Mouse (Mus musculus) Muller cell, postnatal 12 days (primary cell): Measurements from ENCODE around the gene Mroh2a.
"Not testable (repeated sequence)": the region's sequence is repeated elsewhere in the genome, so short reads cannot be mapped to it uniquely, and the experiment has no call there.

ENCODE experiments used
- DNase-seq: peaks from one replicate; pipeline ENCODE4 v3.0.0-alpha.2; 2015; ENCODE audit errors: inconsistent ontology term

Mroh2a gene

DNA sequence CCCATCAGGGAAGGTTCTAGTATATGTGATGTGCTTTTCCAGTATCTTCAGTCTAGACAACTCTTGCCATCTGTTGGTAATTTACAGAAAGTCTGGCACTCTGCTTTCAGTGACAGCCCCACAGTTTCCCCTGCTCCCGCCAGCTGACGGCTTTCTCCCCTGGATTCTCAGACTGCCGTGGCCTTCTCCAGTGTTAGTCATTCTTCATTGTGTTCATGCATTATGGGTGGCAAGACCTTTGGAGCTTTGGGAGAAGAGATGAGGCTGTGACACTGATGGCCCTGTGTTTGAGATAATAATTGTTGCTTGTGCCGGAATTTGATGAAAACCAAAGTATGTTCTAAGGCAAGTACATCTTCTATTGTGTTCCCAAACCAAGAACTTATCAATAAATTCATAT is 8.2 kb upstream of the Mroh2a start:
- no peak for DNase-seq

DNA sequence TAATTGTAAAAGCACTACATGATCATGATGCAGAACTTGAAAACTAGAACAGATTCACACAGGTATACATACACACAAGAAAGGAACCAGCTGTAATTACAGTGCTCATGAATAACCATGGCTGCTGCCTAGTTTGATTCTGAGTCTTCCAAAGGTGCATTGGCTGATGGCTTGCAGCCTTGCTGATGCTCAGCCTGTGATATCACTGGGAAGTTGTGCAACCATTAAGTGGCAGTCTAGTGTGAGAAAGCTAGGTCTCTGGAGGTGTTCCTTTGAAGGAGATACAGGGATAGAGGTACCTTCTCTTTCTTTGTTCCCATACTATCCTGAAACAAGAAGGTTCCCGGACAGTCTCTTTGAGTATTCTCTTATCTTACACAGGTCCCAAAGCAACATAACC is 7.7 kb upstream of the Mroh2a start:
- DNase-seq, result peak; percentile 19

- DNase-seq, result peak; percentile 13
Measured at GRCm38 (mm10) chr1:88220336-88220735, 6.5 kb upstream of the Mroh2a start.

DNA sequence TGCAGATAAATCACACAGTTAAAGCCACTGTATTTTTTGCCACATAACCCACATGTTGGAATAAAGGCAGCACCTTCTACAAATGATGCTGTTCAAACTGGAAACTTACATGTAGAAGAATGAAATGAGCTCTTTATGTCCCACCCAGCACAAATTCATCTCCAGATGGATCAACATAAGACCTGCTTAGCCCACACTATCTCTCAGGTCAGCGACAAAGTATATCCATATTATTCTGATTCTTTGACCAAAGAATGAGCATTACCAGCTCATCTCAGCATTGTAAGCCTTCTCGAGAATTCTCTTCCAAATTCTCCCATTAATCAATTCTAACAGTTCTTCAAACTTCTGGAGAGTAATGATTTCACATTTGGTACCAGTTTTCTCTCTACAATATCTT is 4.6 kb upstream of the Mroh2a start:
- no peak for DNase-seq

DNA sequence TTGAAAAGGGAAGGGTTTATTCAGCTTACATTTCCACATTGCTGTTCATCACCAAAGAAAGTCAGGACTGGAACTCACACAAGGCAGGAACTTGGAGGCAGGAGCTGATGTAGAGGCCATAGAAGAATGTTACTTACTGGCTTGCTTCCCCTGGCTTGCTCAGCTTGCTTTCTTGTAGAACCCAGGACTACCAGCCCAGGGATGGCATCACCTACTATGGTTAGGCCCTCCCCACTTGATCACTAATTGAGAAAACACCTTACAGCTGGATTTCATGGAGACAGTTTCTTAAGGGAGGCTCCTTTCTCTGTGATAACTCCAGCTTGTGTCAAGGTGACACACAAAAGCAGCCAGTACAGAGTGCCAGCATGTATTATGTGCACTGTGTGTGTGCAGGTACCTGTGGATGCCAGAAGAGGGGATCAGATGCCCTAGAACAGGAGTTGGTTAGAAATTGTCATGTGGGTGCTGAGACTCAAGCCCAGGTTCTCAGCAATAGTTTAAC is 3.7 kb upstream of the Mroh2a start:
- DNase-seq, result not testable (repeated sequence)

DNA sequence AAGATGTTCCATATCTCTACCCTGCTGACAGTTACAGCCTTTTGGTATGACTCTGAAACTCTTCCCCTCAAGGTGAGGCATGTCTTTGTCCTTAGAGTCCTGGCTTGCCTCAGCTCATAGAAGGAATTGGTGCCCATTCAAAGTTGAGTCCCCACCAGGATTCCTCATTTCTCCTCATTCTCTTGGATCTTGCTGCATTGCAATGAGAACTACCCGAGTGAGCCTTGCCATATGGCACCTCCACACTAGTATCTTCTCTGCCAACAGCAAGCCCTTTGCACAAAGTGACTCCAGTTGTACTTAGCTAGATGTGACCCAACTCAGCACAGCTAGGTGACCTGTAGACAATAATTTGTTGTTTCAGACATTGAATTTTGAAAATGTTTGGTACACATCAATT is 3.2 kb upstream of the Mroh2a start:
- DNase-seq, result no peak

DNA sequence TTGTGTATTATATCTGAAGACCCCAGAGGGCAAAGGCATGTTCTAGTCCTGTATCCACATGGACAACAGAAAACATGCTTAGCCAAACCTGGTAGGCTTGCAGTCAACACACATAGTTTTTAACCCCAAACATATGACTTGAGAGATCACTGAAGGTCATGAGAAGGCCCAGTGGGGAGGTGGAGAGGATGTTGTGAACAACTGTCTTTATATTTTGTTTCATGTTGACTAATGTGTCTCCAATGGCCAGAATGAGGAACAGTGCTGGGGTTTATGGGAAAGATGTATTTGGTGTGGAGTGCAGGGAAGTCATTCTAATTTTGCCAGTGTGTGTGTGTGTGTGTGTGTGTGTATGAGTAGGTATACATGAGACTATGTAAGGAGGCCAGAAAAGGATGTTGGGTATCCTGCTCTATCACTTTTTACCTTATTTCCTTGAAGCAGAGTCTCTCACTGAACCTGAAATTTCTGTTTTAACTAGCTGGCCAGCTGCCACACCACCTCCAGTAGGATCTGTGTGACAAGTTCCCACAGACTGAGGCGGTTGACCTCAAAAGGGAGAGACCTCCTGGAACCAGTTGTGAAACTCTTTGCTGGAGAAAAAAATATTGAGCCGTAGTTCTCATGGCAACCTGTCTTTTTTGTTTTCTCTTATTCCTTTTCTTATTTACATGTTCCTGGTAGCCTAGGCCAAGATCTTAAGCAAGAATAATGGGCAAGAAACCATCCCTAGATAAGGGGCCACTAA is 2.6 kb upstream of the Mroh2a start:
- no peak for DNase-seq

GRCm38 (mm10) chr1:88225301-88225700 is 1.5 kb upstream of the Mroh2a start:
- not testable (repeated sequence) for DNase-seq

DNA sequence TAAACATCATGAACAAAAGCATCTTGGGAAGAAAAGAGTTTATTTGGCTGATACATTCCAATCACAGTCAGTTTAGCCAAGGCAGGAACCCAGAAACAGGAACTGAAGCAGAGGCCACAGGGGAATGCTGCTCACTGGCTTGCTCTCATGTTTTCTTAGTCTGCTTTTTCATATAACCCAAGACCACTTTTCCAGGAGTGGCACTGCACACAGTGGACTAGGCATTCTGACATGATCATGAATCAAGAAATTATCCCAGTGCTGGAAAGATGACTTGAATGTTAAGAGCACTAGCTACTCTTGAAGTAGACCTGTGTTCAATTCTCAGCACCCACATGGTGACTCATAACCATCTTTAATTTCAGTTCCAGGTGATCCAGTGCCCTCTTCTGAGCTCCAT is 1.0 kb upstream of the Mroh2a start:
- no peak for DNase-seq

GRCm38 (mm10) chr1:88227482-88227881 is 696 bp downstream of the Mroh2a start:
- DNase-seq, result no peak

DNA sequence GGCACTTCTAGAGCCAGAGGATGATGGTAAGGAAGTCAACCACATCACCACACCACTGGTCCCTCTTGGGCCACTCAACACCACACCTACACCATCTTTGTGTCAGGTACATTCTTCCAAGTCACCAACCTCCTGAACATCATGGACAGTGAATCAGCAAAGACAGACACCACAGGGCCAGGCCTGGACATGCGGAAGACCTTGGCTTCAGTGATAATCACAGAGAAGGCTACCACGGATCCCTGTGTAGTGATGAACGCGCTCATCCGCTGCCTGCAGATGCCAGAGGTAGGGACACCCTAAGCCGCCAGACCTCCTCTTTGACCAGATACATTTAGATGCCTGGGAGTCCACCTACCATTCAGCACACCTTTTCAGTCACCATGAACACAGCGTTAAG is 1.3 kb downstream of the Mroh2a start:
- no peak for DNase-seq

GRCm38 (mm10) chr1:88229566-88229965 is 2.8 kb downstream of the Mroh2a start:
- DNase-seq, result no peak

- DNase-seq, result no peak
Measured at GRCm38 (mm10) chr1:88229986-88230385, 3.2 kb downstream of the Mroh2a start.

DNA sequence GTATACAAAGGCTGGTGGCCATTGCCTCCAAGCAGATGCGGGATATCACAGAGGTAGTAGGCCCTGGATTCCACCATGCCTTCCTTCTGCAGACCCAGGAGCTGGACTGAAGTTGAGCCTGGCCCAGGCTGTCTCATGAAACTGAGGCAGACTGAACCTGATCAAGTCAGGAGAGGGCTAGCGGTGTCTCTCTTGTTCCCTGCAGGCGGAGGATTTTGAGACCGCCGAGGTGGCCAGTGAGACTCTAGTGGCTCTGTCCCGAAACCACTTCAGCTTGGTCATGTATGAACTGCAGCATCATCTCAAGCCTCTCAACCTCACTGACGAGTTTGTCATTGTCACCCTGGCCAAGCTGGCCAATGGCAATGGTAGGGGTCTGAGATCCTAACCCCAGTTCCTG is 3.6 kb downstream of the Mroh2a start:
- DNase-seq, result no peak

DNA sequence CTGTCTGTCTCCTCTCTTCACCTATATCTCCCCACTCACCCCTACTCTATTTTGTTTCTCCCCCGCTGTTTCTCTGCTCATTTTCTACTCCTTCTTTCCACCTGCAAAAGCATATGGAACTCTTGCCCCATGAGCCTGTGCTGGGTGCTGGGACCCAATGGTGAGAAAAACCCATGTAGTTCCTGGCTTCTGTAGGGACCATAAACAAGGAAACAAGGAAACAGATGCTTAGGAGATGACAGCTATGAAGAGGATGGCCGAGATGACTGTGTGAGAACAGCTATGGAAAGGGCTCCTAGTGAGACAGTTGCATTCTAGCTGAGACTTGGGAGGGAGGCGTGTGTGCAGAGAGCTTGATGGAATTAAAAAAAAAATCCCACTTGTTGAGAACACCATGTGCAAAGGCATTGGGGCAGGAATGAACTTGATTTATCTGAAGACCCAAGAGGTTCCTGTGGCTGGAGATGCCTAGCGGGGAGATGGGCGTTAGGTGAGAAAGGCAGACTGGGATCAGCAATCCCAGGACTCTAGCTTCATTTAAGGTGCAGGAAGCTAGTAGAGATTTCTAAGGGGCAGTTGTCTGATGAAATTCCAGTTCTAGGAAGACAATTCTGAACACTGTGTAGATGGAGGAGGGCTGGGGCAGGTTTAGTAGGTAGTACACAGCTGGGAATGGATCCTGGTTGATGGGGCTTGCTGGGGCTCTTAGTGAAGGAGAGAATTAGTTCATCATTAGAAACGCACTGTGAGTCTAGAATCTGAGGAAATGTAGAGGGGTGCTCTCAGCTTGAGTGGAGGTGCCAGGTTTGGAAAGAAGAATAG is 4.4 kb downstream of the Mroh2a start:
- no peak for DNase-seq

- DNase-seq, result no peak
Measured at GRCm38 (mm10) chr1:88231803-88232499, 5.2 kb downstream of the Mroh2a start.

- DNase-seq, result no peak
Measured at GRCm38 (mm10) chr1:88232664-88233380, 6.0 kb downstream of the Mroh2a start.

- no peak for DNase-seq
Measured at GRCm38 (mm10) chr1:88233421-88234247, 6.8 kb downstream of the Mroh2a start.

DNA sequence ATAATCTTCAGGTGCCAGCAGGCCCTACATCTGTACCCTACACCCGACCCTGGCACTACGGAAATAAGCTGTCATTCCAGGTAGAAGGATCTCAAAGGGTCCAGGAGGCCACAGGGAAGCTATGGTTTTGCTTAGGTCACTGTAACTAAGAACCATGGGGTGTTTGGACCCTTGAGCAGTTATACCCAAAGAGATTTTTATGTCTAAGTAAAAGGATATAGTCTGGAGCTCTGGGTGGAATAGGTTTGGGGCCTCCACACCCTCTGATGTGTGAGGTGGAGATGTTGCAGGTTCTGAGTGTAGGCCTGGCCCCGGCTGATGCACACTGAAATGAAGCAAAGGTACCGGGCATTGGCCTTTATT is 7.4 kb downstream of the Mroh2a start:
- DNase-seq, result no peak

DNA sequence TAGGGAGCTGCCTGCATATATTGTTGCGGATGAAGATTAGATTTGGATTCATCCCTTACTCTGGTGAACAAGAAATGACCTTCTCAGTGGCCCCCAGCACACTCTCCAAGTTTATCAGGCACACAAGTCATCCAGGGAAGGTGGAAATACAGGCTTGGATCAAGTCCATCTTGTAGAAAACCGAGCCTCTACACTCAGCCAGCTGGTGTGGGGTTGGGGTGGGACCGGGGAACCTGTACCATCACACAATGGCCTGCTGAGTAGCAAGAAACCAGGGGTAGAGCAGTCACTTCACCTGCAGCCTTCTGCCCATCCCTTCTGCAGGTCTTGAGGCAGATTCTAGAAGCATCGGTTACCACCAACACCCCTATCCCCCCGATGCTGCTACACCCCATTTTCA is 7.9 kb downstream of the Mroh2a start:
- DNase-seq, result no peak
